Mouse (Mus musculus): ENCODE measurements around the gene Eif6.

DNA sequence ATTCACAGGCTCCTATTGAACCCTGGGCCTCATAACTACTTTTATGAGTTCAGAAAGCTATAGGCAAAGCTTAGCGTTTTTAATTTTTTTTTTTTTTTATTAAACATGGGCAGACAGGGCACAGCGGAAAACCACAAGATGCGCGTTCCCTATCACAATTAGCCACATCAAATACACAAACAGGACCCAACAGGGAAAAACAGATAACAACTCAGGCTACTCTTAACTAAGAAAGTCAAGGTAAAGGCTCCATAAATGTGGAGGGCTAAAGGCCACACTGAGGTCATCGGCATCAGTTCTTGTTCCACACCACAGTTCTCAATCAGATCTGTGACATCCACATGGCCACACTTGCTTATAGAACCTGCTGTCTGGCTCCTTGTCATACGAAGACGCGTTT is 41.6 kb upstream of the Eif6 start:
- TF ChIP-seq BHLHE40 (IDR thresholded peaks at IDR 0.05; ENCODE audit: low read depth, low read length) (no peak), MEF2A (IDR thresholded peaks at IDR 0.05; ENCODE audit: borderline replicate concordance, low read depth, low read length) (no peak), ZNF384 (IDR thresholded peaks at IDR 0.05; ENCODE audit: low read depth, low read length) (no peak), UBTF (IDR thresholded peaks at IDR 0.05; ENCODE audit: low read depth, low read length) (no peak), CHD1 (IDR thresholded peaks at IDR 0.05; ENCODE audit: low read depth, low read length) (no peak), POLR2A (IDR thresholded peaks at IDR 0.05; ENCODE audit: low read depth, low read length) (no peak), CTCF (conservative IDR thresholded peaks at IDR 0.05 in 1 of 2, IDR thresholded peaks at IDR 0.05 in 1 of 2; ENCODE audit: low read depth in 2 of 2, low read length in 2 of 2) (no peak), POLR2AphosphoS2 (IDR thresholded peaks at IDR 0.05; ENCODE audit: low read depth, low read length) (no peak), NRF1 (IDR thresholded peaks at IDR 0.05; ENCODE audit: low read depth, low read length) (no peak)

All from CH12.LX (cell line).